Mouse (Mus musculus) yolk sac, embryonic 10.5 days (tissue): ENCODE measurements around the gene Olfr55.
"Not testable (repeated sequence)": the region's sequence is repeated elsewhere in the genome, so short reads cannot be mapped to it uniquely, and the experiment has no call there.

ENCODE experiments used
- DNase-seq: peaks from one replicate; pipeline ENCODE4 v3.0.0-alpha.2; 2017; ENCODE audit warnings: low spot score

The Olfr55 gene

GRCm38 (mm10) chr17:33168147-33168546, at the start of gene Olfr55:
TSS of gene Olfr55 (plus strand) at chr17:33168447.
- DNase-seq: not testable (repeated sequence)

GRCm38 (mm10) chr17:33124546-33124945, 43.7 kb upstream of the Olfr55 start:
- no peak for DNase-seq

- no peak for DNase-seq
Observed at GRCm38 (mm10) chr17:33126257-33126656, 42.0 kb upstream of the Olfr55 start.

GRCm38 (mm10) chr17:33139261-33139820, 28.9 kb upstream of the Olfr55 start, which contains the start of gene Morc2b:
TSS of gene Morc2b (minus strand) at chr17:33139683.
- DNase-seq: no peak

- DNase-seq: not testable (repeated sequence)
Observed at GRCm38 (mm10) chr17:33191002-33191401, 22.8 kb downstream of the Olfr55 start, which contains the start of gene Olfr239. TSS of gene Olfr239 (plus strand) at chr17:33191302.

- DNase-seq: no peak
Observed at GRCm38 (mm10) chr17:33221590-33221989, 53.3 kb downstream of the Olfr55 start, which contains the start of gene Olfr1564. TSS of gene Olfr1564 (minus strand) at chr17:33221690.
